Mouse (Mus musculus) small intestine, adult 10 weeks (tissue): ENCODE measurements around the gene Fbxo22. TPM values are rescaled to one million over a fixed set of nuclear protein-coding genes. Genes with fewer than 3 reads are reported as not detected.

ENCODE experiments used
- polyA plus RNA-seq: library from polyadenylated mRNA; stranded (reverse); fragments of 350-450 nt; fragmentation: Illumina TruSeq; extraction: RNeasy Lipid Tissue Mini Kit (QIAGEN cat#74804); gene quantifications from one replicate; pipeline ENCODE4 v1.2.3, GENCODE M21; 2014; ENCODE audit warnings: low replicate concordance

Gene Fbxo22
- 74.0 TPM for polyA plus RNA-seq

DNA sequence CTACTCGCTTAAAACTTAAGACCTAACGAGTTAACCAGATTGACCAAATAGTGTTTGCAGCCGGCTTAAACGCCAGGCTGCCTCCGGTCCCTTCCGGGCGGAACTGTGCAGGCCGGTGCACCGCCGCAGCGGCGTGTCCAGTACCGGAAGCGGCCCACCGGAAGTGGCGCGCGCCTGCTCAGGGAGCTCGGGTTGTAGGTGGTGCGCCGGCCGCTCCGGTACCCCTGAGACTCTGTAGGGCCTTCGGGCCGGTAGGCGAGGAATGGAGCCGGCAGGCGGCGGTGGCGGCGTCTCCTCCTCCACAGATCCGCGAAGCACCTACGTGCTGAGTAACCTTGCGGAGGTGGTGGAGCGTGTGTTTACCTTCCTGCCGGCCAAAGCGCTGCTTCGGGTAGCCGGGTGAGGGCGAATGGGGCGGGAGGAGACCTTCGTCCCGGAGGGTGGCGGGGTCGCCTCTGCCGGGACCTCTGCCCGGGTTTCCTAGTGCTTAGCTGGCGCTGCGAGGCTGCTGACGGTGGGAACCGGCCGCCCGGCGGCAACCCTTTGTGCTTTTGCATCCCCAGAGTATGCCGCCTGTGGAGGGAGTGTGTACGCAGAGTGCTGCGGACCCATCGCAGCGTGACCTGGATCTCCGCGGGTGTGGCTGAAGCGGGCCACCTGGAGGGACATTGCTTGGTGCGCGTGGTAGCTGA, at the start of gene Fbxo22:
Gene Fbxo22 (plus strand): TSS at position 136 of the 692 bp plus-strand sequence.

Other genes with a start within 250 kb of the Fbxo22 start
- 0.59 TPM for gene Chrna5, start 228.0 kb upstream of the Fbxo22 start, polyA plus RNA-seq
- gene Chrna3, start 182.4 kb upstream of the Fbxo22 start, polyA plus RNA-seq, result 1.7 TPM
- gene Chrnb4, start 160.1 kb upstream of the Fbxo22 start, polyA plus RNA-seq, result 0.59 TPM
- 68.0 TPM for gene Ube2q2, start 60.1 kb upstream of the Fbxo22 start, polyA plus RNA-seq
- 9.9 TPM for gene Nrg4, start 117.9 kb downstream of the Fbxo22 start, polyA plus RNA-seq
- not detected for gene Tmem266, start 118.0 kb downstream of the Fbxo22 start, polyA plus RNA-seq